Mouse (Mus musculus): ENCODE data around the gene Cttnbp2nl.

Gene Cttnbp2nl

DNA sequence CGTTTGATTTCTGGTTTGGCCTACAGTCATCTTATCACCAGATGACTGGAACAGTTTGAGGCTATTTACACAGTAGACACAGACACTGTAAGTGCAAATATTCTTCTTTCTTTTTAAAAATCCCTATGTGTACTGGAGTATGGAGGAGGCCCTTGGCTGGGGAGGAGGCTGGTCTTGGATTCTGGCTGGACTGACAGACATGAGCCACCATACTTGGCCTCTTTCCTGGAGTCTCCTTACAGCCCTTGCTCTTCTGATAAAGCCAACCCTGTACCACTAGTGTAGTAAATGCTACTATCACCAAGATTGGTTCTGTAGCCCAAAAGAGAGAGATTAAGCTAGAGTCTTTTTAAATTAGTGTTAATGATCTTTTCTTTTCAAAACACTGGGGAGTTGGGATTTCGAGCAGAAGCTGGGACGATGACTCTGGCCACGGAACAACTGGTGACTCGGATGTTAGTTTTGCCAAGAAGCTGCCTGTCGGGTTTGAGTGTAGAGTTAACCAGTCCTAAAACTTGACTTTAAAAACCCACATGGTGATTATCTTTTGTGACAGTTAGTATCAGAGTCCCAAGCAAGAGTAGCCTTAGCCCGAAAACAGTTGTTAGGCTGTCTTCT, 40.1 kb downstream of the Cttnbp2nl start:
- DNase-seq: no peak

DNA sequence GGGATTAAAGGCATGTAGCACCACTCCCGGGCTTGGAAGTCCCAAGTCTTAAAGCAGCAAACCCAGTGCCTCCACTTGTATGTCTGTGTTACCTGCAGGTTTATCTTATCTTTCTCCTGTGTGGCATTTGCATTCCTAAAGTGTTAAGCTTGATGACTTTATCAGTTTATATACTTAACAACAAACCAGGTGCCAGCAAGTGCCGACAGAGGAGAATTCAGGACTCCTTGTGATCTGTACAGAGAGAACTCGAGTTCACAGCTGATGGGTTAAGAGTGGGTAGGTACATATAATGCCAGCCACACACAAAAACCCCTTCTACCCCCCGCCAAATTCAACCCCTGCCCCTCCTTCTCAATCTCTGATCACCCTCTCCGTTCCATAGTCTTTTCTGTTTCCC, 41.1 kb downstream of the Cttnbp2nl start:
- no peak for DNase-seq

DNA sequence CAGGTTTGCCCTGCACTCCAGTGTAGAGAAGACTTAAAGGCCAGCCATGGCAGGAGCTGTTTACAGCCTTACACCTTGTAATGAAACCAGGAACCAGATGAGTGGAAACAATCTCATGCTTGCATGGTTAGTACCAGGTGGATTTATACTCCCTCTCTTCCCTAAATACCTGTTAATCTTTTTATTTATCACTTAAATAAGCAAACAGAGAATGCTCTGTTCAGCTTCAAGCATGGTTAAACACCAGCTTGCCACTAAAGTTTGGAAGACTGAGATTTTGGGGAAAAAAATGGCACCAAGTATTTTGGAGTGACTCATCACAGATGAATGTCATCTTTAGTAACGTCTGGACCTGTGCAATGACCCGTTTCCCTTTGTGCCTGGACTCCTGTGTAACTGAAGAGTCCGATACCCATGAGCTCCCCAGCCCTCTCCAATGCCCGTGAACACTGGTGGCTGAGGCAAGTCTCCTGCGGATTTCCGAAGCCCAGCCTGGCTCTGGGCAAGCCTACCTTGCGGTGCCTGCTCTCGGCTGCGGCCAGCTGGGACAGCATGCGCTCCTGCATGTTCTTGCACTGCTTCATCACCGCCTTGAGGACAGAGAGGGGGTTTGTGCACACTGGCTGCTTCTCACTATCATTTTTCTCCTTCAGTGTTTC, 42.1 kb downstream of the Cttnbp2nl start:
- DNase-seq: no peak

DNA sequence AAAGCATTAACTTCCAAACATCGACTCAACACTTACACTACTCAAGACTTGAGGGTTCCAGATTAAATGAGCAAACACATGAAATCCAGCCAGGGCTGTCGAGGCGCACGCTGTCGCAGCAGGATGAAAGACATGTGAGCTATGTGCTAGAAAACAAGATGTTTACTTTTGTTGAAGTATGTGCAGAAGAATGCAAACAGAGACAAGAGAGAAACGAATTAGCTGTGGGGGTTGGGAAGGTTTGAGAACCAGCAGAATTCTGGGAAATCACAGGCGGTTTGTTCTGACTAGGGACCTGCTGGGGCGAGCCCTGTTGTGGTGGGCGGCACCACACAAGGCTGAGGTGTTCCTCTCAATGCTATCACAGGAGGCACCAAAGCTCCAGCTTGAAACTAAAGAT, 44.9 kb downstream of the Cttnbp2nl start:
- no peak for DNase-seq

DNA sequence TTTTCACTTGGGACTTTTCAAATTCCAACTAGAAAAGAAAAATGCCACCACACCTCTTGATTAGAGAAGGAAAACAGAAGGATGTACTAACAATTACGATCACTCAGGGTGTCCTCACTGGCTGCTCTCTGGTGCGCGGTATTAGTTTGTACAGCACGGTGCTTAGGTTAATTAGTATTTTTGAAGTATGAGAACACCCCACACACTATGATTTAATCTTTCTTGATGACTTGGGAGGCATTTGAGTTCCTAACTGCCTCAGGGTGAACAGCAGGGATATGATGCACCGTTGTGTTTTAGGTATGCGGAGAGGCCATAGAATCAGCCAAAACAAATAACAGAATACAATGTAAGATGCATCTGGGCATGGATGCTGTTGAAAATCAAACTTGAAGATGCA, 46.8 kb downstream of the Cttnbp2nl start:
- DNase-seq: no peak

DNA sequence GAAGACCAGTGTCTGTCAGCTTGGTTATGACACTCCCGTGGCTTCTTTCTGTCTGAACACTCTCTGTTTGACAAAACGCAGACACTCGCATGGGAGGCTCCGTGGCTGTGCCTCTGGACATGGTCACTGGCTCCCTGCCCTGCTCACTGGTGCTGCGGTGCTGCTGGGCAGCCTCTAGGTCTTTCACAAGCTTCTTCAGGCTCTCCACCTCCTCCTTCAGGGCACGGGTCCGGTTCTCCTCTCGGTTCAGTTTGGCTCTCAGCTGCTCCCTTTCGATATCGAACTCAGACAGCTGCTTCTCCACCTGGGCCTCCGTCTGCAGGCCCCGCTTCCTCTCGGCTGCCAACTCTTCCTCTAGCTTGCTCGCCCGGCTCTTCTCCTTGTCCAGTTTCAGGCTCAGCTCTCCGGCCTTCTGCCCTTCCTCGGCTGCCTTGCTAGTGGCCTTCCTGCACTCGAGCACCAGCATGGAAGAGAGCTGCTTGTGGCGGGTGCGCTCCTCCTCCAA, 47.3 kb downstream of the Cttnbp2nl start:
- DNase-seq: no peak

DNA sequence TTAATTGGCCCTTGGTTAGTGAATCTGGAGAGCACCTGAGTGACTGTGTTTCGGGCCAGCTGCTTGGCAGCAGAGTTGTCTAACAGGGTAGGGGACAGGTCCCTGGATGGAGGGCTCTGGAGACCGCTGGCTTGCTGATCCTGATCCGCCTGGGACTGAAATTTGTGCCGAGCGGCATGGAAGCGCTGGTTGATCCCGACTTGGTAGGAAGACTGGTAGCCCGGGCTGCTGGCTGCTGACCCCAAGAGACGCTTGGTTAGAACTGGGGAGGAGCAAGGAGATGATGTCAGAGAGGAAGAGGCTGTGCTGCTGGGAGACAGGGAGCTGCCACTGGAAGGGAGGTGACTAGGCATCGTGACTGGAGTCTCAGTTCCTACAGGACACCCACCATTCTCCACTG, 47.9 kb downstream of the Cttnbp2nl start:
- no peak for DNase-seq

DNA sequence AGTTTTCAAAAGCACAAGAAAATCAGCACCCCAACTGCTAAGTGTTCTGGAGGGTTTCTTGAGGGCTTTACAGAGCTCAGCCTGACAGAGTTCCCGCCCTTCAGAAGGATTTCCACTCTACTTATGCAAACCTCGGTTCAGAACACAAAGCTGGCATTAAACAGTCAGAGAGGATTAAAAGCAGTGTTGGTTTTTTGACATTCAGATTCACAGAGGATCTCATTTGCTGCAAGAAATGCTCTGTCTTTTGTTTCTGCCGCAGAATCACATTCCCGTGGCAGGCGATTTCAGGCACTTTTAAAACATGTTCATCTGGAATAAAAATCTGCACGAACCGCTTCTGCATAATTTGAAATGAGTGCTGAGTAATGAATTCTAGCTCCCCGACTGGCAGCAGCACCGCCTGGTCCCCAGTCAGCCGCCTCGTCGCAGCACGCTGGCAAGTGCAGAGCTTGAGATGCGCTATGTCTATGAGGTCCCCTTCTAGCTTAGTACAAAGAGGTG, 48.9 kb downstream of the Cttnbp2nl start:
- DNase-seq: no peak

DNA sequence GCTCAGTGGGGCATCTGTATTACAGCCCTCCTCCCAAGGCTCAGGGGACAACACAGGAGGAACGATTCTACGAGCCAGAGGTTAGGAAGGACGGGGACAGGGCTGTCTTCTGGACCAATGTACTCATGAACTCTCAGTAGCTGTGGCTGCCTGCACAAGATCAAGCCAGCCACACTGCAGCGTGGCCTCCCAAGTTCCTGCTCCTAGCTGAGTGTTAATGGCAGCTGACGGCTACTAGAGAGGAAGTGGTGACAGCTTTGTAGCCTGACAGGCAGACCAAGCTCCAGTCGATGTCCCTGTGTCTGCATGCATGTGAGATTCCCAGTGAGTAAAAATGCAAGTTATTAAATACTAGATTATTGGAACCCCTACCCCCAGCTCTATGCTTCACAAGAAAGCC, 51.6 kb downstream of the Cttnbp2nl start:
- DNase-seq: no peak

DNA sequence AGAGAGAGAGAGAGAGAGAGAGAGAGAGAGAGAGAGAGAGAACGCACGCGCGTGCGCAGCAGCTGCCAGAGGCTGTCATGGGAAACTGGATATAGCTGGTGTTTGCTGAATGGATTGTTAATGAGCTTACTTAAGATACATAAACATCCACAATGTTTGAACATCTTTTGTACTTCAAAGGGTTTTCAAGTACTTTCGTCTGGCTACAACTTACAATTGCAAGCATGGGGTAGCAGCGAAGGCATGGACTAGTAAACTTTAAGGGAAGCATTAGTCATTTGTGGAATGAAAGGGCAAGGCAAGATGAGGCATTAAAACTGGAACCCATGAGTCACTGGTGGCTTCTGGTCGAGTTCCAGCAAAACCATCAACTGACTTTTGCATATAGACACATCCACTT, 52.4 kb downstream of the Cttnbp2nl start:
- DNase-seq: no peak

DNA sequence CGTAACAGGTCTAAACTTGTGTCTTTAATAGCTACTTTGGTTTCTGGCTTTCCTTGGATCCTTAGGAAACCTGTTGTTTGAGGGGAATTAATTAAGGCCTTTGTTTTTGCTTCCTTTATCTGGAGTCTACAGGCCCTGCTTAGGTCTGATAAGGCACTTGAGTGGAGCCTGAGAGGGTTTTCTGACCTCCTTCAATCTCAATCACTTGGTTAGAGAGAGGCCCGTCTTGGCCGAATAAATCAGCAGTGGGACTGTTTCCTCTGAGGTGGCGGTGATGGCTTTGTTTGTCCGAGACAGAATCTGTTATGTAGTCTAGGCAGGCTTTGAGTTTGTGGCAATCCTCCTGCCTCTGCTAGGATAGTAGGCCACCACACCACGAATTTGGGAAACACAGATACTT, 55.4 kb downstream of the Cttnbp2nl start:
- DNase-seq: no peak

DNA sequence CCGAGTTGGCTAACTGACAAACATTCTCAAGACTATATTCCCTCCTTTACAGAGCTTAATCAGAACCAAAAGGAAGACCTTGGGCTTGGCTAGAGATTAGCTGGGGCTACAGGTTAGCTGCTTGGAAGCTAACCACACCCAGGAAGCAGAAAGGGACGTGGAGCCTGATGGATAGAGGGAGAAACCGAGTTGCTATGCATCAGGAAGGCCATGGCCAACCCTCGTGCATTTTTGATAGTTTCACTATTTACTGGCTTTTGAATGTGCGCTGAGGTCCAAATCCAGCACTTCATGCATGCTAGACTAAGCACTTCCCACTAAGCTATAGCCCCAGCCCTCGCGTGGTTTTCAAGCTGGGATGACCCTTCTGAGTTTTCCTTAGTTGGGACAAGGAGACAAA, 57.2 kb downstream of the Cttnbp2nl start:
- DNase-seq: no peak

DNA sequence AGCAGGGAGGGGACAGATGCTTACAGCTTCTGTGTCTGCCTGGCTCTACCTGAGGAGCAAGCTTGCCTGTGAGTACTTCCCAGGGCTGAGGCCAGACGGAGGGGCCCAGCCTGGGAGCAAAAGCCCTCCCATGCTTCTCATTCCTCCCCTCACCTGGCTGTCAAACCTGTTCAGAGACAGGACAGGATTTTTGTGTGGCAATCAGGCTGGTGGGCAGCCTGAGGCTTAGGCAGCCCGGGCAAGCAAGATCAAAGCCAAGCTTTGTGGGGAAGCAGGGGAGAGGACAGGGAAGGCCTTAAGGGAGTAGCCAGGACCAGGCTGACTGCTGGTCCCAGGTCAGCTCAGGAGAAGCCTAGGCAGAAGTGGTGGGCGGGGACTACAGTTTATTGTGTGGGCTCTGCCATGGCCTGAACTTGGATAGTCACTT, 58.5 kb downstream of the Cttnbp2nl start:
- no peak for DNase-seq

DNA sequence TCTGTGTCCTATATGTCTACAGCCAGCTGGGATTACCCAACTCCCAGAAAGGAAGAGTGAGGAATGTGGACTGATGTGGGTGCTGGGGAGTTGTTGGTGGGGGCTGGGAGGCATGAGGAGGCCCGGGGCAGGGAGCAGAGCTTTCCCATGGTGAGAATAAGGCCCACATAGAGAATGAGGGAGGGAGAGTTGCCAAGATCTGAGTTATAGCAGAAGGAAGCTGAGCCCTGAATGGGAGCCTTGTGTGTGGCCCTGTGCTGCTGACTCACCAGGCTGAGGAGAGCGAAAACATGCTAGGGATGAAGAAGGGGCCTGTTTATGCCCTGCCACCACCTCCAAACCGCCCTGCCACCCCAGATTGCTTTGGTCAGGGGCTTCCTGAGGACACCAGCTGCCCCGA, 59.1 kb downstream of the Cttnbp2nl start:
- peak; percentile 48 for DNase-seq

DNA sequence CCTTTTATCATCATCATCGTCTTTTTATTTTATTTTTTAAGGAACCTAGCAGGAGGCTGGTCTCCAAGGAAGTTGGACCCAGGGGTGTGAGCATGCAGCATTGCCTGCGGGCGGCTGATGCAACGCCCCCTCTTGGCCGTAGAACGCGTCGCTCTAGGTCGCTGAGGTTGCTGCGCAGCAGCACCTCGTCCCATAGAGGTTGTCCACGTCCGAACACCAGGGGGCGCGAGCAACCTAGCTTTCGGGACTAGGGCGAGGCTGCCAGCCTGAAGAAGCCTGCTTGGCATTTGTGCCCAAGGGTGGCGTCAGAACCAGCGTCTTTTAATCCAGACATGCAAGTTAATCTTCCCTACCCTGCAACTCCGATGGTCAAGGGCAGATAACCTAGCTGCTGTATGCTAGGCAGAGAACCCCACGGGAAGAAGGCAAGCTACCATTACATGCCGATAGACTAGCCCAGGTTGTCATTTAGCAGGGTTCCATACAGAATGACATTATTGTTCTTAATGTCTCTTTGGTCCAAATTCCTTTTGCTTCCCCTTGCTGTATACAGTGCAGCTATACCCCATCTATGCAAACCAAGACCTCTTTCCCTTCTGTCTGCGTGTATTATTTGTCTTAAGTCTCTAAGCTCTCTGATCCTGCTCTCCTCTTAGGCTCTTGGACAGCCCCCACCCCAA, 60.1 kb downstream of the Cttnbp2nl start:
- peak; percentile 88 for DNase-seq

DNA sequence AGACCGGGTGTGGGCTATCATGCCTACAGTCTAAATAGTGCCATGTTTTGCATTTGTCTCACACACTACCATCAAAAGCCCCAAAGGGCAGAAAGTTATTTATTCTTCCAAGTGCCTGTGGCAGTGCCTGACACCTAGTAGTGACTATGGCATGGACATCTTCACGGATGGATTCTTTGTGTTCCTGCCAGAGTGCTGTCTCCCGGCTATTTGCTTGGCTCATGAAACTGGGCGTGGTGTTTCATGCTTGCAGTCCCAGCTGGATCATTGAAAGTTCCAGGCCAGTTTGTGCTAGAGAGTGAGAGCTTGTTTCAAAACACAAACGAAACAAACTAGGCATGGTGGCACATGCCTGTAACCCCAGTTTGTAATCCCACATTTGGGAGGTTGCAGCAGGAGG, 61.2 kb downstream of the Cttnbp2nl start:
- no peak for DNase-seq

DNA sequence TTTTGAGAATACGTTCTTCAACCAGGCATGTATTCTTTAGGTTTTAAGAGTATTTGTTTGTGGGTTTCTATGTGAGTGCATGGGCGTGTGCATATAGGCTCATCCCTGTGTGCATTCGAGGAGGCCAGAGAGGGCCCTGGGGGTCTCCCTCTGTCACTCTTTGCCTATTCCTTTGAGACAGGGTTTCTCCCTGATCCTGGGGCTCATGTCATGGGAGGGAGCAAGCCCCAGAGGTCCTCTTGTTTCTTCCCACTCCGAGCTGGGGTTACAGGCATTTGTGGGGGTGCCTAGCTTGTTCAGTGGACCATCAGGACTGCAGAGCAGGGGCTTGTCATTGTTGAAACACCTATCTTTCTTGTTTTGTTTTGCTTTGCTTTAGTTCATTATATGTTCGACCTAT, 65.1 kb downstream of the Cttnbp2nl start:
- no peak for DNase-seq

DNA sequence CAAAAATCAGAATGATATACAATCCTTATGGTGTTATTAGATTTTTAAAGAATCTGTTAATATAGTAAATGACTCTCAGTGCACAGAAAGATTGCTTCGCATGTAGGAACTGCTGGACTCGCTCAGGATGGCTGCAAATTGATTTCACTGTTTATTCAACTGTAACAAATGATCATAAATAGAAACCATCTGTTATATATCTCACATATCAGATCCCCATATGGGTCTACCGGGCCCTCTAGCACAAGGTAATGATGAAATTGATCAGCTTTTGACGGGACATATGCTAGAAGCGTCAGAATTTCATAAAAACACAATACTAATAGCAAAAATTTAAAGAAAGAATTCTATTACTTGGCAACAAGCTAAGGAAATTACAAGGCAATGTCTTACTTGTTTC, 73.2 kb downstream of the Cttnbp2nl start:
- no peak for DNase-seq

DNA sequence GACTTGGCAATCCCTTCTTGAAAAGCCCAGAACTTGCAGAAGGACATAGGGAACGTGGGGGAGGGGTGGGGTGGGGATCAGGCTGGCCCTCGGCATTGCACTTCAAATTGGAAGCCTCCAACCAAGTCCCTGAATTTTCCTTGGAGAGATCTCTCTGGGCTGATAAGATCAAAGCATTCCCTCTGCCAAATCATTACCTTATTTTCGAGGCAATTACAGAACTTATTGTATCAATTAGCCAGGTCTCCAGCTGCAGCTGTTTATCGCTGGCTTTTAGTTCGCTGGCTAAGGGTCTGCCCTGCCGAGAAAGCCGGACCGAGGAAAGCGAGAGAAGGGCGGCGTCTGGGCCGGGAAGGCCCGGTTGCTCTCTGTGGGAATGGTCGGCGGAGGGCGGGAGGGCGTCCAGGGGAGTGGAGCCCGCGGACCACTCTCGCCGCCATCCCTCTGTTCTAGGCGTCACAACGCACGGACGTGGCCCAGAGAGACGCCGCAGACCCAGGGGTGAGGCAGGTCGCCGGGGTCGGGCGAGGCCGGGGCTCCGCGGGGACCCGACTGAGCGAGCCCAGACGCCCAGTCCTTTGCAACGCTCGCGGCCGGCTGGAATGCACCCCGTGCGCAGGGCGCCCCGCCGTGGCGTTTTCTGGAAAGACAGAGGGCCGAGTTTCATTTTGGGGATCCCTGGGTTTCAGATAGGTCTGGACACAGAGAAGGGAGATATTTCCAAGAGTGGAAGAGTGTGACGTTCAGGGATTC, 85.2 kb downstream of the Cttnbp2nl start:
- DNase-seq: peak; percentile 39

DNA sequence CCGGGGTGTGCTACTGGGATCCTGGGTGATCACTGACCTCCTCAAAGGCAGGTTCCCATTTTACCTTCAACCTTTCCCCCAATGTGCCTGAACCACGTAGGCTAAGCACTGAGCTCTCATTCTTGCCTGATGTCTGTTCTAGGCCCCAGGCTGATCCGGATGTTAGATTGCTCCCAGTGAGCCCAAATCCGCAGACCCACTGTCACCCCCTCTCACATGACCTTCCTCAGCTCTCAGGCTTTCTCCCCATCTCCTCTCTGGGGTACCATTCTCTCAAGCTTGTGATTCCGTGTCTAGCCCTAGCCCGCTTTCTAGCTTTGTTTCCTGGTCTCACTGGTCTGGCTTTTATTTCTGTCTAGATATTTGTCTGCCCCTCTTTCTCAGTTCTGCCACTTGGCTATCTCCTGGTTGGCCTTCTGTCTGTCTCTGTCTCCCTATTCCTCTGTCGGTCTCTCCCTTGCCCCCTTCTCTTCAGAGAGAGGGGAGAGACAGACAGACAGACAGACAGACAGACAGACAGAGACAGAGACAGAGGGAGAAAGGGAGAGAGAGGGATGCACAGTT, 86.9 kb downstream of the Cttnbp2nl start:
- DNase-seq: no peak

DNA sequence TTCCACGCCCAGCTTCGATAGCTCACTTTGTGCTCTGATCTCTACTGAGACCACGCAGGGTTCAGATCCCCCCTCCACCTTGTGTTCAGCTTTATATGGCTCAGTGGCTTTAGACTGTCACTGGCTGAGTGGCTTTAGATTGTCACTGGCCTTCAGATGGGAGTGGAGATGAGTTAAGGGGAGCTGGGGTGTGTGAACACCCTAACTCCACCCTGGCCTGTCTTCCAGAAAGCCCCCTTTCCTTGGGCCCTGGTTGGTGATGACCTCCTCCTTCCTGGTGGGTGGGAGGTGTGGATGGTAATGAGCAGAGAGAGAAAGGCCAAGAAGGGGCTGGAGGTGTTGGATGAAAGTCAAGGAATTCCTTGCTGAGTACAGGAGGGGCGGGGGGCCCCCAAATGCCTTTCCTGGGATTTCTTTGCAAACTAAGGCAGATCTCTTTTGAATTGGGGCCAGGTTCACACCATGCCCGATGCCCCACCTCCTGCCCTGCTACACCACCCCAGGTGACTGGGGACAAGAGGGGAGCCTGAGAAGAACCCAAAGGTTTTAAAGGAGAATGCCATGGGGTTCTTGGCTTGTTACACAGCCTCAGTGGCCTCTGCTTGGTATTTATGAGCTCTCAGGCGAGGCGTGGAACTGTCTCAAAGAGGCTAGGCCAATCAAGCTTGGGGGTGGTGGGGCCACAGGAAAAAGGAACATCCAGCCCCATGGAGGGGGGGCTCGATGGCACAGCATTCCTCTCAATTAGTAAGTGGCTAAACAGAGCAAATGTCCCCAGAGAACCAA, 87.7 kb downstream of the Cttnbp2nl start:
- no peak for DNase-seq
